Mouse (Mus musculus) retina, postnatal 1 day (tissue): ENCODE results near the gene Ttc9c.

Source experiments
- DNase-seq: peaks from one replicate; pipeline ENCODE4 v3.0.0-alpha.2; 2012

The Ttc9c gene

DNA sequence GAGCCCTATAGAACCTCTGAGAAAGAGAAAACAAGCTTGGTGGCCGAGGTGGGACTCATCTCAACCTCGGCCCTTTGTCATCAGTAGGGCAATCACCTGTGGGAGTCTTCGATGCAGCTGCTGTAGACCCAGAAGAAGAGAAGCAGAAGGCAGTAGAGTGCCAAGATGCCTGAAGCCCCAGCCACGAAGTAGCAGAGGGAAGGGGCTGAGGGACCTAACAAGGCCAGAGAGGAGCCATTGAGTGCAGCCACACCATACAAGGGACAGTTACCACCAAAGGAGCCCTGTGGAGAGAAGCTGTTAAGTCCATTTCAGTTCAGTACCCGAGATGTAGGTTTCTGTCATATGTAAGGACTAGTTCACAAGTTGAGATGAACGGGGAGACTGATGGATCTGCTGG, 45.7 kb downstream of the Ttc9c start:
- DNase-seq, result no peak

DNA sequence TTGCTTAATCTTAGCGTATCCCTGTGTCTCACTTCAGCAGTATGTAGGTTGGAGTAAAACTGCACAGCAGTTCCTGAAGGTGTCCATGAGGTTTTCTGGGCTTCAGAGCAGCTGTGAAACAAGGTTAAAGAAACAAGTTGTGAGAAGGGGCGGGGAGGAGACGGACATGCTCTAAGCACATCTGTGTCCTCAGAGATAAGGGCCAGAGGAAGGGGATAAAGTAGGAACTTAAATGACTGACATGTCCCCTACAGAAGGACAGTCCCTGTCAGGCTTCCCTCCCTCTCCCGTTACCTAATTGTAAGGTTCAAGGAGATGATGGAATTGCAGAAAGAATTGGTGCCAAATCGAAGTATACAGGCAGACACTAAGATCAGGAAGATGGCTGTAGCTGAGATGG, 46.1 kb downstream of the Ttc9c start:
- no peak for DNase-seq

DNA sequence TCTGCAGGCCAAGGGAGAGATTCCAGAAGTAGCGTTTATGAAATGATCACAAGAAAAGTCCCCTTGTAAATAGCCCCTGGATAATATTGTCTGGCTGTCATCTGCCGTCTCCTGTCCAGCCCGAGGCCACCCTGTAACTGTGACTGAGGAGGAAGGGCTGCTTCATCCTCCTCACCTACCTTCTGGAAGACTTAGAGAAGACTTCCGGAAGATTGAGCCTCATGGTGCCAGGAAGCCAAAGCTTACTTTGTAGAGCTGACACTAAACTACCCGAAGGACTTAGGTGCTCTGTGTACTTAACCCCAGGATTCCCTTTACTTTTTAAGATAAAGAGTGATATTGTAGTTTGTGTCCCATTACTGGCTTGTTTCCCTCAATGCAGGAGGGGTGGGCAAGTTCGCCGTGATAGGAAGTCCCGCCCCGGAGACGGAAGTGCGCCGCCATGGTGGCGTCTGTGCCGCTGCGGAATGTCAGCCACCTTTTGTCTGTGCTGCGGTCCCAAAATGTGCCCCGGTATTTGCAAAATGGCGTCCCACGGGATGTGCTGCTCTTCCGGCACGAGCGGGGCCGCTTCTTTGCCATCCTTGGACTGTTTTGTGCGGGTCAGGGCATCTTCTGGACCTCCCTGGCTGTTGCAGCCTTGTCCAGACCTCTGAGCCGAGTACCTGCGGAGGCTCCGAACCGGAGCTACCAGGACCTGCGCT, 48.4 kb downstream of the Ttc9c start, which contains the start of gene Tmem223:
Tmem223 (plus strand) TSS at position 430 of the 704 bp plus-strand sequence.
- DNase-seq, result peak; percentile 87

DNA sequence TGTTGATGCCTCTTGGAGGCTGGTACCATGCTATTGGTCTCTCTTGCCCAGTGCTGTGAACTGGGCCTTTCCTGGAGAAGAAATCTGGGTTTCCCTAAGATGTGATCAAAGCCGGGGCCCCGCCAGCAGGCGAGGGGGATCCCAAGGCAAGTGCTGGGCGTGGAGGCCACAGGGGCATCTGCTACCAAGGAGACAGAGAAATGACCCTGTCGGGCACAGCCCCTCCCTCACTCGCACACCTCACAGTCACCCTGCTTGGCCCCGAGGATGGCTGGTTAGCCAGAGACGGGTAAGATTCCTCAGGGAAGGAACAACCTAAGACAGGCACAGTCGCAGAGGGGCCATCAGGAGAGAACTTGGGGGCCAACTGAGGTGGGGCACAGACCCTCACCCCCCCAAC, 53.6 kb downstream of the Ttc9c start:
- no peak for DNase-seq

DNA sequence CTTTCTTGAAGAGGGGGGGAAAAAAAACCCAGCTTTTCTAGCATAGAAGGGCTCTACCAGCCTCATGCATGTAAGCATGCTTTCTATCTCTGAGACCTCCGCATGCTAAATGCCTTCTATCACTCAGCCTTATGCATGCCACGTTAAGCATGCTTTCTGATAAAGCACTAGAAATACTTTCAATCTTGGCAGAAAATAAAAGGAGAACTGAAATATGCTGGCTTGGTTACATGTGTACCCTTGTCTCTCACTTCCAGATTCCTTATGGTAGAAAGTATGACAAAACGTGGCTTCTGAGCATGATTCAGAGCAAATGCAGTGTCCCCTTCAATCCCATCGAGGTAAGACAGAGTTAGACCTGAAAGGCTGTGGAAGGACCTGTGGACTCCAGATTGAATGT, 55.9 kb downstream of the Ttc9c start:
- DNase-seq, result no peak

DNA sequence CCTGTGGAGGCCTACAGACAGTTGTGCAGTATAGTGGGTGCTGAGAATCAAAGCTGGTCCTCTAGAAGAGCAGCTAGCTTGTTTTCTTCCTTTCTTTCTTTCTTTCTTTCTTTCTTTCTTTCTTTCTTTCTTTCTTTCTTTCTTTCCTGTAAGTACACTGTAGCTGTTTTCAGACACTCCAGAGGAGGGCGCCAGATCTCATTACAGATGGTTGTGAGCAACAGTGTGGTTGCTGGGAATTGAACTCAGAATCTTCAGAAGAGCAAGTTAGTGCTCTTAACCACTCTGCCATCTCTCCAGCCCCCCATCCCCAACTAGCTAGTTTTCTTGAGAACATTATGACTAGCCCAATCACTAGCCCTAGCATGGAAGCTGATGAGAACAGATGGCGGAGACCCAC, 58.4 kb downstream of the Ttc9c start:
- DNase-seq, result no peak
